Mouse (Mus musculus) embryonic fibroblast, embryonic 13.5 days (primary cell): ENCODE results near the gene Insyn1. TPM values are rescaled to one million over a fixed set of nuclear protein-coding genes. Genes with fewer than 3 reads are reported as not detected.

ENCODE experiments used
- H3K27ac ChIP-seq: 2 replicates; pipeline ENCODE4 v1.5.1; 2012; ENCODE audit warnings: low read length, control low read depth, inconsistent platforms; ENCODE audit not compliant: insufficient read depth
- H3K4me1 ChIP-seq: 2 replicates; pipeline ENCODE4 v1.6.1; 2011; ENCODE audit warnings: low read length; ENCODE audit not compliant: control insufficient read depth, insufficient read depth
- H3K4me3 ChIP-seq: 2 replicates; pipeline ENCODE4 v1.5.1; 2011; ENCODE audit warnings: mild to moderate bottlenecking, control low read depth, low read length; ENCODE audit not compliant: insufficient read depth
- CTCF ChIP-seq: IDR thresholded peaks from 2 replicates; pipeline ENCODE4 v1.5.1; 2011; ENCODE audit warnings: mild to moderate bottlenecking, control low read depth, low read length, moderate library complexity, borderline replicate concordance; ENCODE audit not compliant: insufficient read depth
- POLR2A ChIP-seq: IDR thresholded peaks from 2 replicates; pipeline ENCODE4 v1.6.1; 2011; ENCODE audit warnings: low read depth, mild to moderate bottlenecking, control low read depth, low read length, moderate library complexity
- polyA plus RNA-seq: library from polyadenylated mRNA; stranded (reverse); fragments of >200 nt; gene quantifications from 2 replicates; pipeline ENCODE4 v1.2.4, GENCODE M21; 2011; ENCODE audit warnings: low read depth; ENCODE audit not compliant: missing spikeins, insufficient read length

Insyn1 gene
- polyA plus RNA-seq: 27.1 and 27.5 TPM in 2 replicates

DNA sequence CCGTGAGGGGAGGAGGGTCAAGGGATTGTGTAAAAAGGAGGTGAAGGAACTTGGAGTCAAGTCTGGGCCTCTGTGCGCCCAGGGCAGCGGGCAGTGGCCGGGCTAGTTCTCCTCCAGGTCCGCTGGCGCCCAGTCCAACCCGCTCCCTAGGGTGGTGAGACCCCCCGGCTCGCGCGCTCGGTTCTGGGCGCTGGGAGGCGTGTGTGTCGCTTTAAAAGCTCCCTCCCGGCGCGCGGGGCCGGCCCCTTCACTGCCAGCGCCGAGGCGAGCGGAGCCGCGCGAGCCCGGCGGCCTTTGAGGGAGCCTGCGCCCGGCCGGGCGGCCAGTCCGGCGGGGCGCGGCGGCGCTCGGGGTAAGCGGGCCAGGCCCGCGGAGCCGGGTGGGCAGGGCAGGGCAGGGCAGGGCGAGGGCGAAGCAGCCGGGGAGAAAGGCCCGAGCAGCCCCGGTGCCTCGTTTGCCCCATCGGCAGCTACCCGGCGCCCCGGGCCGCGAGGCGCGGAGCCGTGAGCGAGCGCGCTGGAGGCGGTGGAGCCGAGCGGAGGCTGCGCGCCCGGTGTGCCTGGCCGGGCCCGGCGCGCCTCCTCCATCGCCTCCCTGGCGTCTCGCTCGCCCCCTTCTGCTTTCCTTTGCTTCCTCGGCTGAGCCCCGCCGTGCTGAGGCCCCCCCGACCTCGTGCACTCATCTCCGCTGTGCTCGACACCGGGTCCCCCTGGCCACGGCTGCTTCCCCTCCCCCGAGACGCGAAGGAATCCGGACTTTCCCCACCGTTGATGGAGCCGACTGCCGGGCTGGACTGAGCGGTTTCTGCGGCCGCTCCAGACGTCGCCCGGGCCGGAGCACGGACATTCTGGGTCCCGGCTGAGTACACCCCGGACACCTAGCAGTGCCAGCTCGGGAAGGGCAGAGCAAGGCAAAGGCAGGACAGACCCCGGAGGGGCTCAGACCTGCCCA is at the start of gene Insyn1:
Gene Insyn1 (plus strand): TSS at position 753 of the 951 bp plus-strand sequence.
- peak within 1 kb of the TSS; percentile 96 for H3K4me3 ChIP-seq
- H3K4me1 ChIP-seq: no peaks in the 10 kb centered on the region
- H3K27ac ChIP-seq: peak within 1 kb of the TSS; percentile 69
- TF ChIP-seq POLR2A (peak; percentile 26; the same call in 1 of the 2 replicates), CTCF (no peak)

- H3K27ac ChIP-seq: no peak overlapping the region
These were observed 49.4 kb upstream of the Insyn1 start for GRCm38 (mm10) chr9:58438921-58439396.

DNA sequence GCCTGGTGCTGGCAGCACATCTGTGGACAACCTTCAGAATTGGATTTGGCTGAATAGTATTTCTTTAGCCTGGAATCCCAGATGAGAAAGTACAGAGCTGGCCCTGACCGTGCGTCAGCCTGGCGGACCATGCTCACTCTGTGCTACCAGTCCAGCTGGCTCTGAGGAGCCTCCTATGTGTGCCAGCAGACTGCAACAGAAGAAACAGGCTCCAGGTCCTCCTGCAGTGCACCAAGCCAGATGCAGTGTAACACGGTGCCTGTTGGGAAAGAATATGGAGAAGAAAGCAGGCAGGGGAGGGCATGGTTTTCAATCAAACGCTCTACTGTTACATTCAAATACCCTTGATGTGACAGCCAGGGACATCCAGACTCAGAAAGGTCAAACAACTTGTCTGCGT is 48.3 kb upstream of the Insyn1 start:
- Histone ChIP-seq H3K4me3 (no peak overlapping the region), H3K4me1 (peaks cover 26% of the 10 kb centered on the region), H3K27ac (no peak overlapping the region)
- TF ChIP-seq POLR2A (no peak), CTCF (no peak)

More at GRCm38 (mm10) chr9:58438921-58439396, 49.4 kb upstream of the Insyn1 start:
- TF ChIP-seq POLR2A: no peak
- TF ChIP-seq CTCF: no peak
- peaks cover 26% of the 10 kb centered on the region for H3K4me1 ChIP-seq
- no peak overlapping the region for H3K4me3 ChIP-seq

- peaks cover 26% of the 10 kb centered on the region for H3K4me1 ChIP-seq
- no peak overlapping the region for H3K27ac ChIP-seq
- no peak overlapping the region for H3K4me3 ChIP-seq
- TF ChIP-seq POLR2A (no peak), CTCF (no peak)
These were observed 47.8 kb upstream of the Insyn1 start for GRCm38 (mm10) chr9:58440614-58441013.

- peak overlapping the region; percentile 97 for H3K27ac ChIP-seq
- H3K4me3 ChIP-seq: no peak overlapping the region
- peaks cover 18% of the 10 kb centered on the region for H3K4me1 ChIP-seq
- TF ChIP-seq POLR2A: no peak
- TF ChIP-seq CTCF: no peak
These were observed 46.9 kb upstream of the Insyn1 start for GRCm38 (mm10) chr9:58441351-58442104.

DNA sequence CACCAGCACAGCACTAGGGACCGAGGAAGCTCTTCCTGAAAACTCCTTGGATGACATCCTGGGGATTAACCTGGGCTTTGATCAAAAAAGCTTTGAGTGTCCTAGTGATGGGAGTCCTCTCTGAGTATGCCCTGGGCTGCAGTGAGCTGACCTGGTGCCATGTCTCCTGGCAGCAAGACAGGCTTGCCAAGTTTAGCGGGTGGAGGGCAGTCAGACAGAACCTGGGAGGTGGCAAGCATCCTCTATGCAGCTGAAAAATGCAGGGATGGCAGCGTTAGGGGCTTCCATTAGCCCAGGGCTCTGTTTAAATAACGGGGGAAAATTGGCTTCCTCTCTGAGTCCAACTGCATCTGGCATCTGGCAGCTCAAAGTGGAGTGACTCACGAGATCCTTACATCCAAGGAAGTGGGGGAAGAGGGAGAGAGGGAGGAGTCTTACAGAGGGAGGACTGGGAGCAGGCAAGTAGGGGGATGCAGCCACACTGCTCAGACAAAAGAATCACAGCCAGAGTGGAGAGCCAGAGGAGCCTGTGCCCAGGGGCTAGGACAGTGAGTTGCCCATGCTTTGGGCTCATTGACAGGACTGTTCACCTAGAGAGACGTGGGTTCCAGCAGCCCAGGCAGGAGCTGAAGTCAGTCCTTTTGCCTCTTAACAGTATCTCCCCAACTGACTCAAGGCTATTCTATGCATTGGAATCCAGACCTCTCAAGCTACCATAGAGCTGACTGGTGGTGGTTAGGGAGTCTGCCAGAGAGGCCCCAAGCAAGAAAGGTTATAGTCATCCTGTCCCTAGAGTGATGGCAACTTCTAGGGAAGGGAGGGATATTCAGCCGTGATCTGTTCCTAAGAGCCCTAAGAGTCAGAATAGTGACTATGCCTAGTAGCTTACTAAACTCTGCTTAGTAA is 46.0 kb upstream of the Insyn1 start:
- TF ChIP-seq CTCF: no peak
- peak; percentile 68 for TF ChIP-seq POLR2A
- H3K4me3 ChIP-seq: no peak overlapping the region
- peak overlapping the region; percentile 97 for H3K27ac ChIP-seq
- peaks cover 23% of the 10 kb centered on the region for H3K4me1 ChIP-seq

DNA sequence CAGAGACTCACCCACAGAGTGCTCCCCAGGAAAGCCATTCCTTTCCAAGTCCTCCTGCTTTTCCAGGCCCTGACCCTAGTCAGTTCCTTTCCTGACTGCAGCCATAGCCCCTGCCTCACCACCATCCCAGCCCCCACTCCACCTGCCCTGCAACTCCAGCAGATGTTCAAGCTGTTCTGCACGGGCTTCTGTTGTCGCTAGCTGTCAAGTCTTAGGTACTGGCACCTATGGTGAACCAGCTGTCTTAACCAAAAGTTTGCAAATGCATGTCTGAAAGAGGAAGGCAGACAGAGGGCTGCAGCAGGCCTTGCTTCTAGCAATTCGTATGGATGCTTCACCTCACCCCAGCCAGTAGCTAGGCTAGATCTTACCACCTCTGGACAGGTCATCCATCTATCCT is 45.3 kb upstream of the Insyn1 start:
- no peak overlapping the region for H3K4me3 ChIP-seq
- no peak for TF ChIP-seq CTCF
- TF ChIP-seq POLR2A: no peak
- H3K27ac ChIP-seq: peak overlapping the region; percentile 97
- H3K4me1 ChIP-seq: peaks cover 22% of the 10 kb centered on the region

- no peak overlapping the region for H3K4me3 ChIP-seq
- peaks cover 20% of the 10 kb centered on the region for H3K4me1 ChIP-seq
- H3K27ac ChIP-seq: no peak overlapping the region
- TF ChIP-seq POLR2A (no peak), CTCF (no peak)
These were observed 41.6 kb upstream of the Insyn1 start for GRCm38 (mm10) chr9:58446829-58447228.
